Mouse (Mus musculus) embryonic stem cell, embryonic (primary cell): ENCODE measurements at regions not wholly inside any gene's neighbourhood (a gene's known extent, or its start where the extent isn't known, plus 50 kb on each side); places are given as distances from the start of the nearest gene placed in this dataset.

Source experiments
- CTCF ChIA-PET, 4 experiments: fragments of 300-600 bp in 2 of 4; fragments of 350-600 bp in 2 of 4; sonication (Branson Sonifier 250); formaldehyde crosslinking; loops; one replicate each; lab custom pipeline; 2022; ENCODE audit warnings: inconsistent platforms in 2 of 4; lab: Charles Lee
- POLR2A ChIA-PET, 4 experiments: fragments of 300-600 bp in 2 of 4; fragments of 350-600 bp in 2 of 4; sonication (Branson Sonifier 250); formaldehyde crosslinking; loops; one replicate each; lab custom pipeline; 2022; ENCODE audit warnings: antibody characterized with exemption in 4 of 4, inconsistent platforms in 1 of 4; lab: Charles Lee

GRCm38 (mm10) chr7:66504519-66504918 lies 77.2 kb upstream of the Aldh1a3 start:
- POLR2A ChIA-PET, result interaction anchor here in 1 of 4 experiments (1.3 to 3.0 kb wide), 2 partner anchors 8 to 20 kb away, joined by 4 to 15 read pairs; no protein-coding TSS in a partner anchor
- CTCF ChIA-PET, result interaction anchor here in 1 of 4 experiments (0.8 kb wide), 1 partner anchor 984 kb away, joined by 16 read pairs; no protein-coding TSS in a partner anchor

DNA sequence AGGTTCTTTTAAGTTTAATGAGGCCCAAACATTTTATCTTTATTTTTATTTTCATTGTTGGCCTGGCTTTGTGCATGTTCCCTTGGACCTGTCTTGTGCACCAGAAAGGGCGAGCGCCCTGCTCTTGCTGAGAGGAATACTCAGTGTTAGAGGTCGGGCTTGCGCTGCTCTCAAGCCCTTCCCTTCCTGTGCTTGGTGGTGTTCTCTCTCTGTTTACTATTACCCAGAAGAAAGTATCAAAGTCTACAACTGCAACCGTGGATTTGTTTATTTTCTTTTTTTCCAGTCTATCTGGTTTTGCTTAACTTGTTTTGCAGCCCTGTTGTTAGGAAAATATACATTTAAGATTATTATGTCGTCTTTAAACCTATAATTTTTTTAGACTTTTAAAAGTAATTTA lies 74.1 kb upstream of the Aldh1a3 start:
- CTCF ChIA-PET, result no interaction called here
- POLR2A ChIA-PET, result interaction anchor here in 2 of 4 experiments (0.5 to 1.5 kb wide), 4 partner anchors 9 to 1825 kb away, joined by 3 to 7 read pairs (median 3); no protein-coding TSS in a partner anchor

DNA sequence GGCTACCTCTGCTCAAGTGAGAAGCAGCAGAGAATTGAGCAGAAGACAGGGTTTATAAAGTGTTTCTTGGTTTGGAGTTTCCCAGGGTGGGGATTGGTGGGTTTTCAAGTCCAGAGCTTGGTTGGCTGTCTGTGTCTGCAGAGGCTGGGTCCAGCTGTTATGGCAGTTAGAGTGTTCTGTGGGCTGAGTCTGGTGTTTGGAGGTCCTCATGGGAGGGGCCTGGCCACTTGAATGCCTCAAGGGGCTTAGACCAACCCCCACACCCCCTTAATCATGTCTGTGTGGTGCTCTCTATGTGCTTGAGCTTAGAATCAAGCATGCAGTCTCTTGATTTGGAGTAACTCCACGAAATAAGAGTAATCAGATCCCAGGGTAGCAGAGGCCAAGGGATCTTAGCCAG lies 70.2 kb upstream of the Aldh1a3 start:
- ChIA-PET POLR2A (interaction anchor here in 1 of 4 experiments (1.0 to 2.9 kb wide), 5 partner anchors 8 to 49 kb away, joined by 3 to 15 read pairs (median 8); no protein-coding TSS in a partner anchor), CTCF (interaction anchor here in 1 of 4 experiments (0.5 kb wide), 1 partner anchor 315 kb away, joined by 5 read pairs; no protein-coding TSS in a partner anchor)

GRCm38 (mm10) chr7:66493216-66493885 lies 66.0 kb upstream of the Aldh1a3 start:
- POLR2A ChIA-PET, result interaction anchor here in 2 of 4 experiments (1.9 to 3.1 kb wide), 3 partner anchors 12 to 15 kb away, joined by 7 to 15 read pairs (median 7); no protein-coding TSS in a partner anchor
- CTCF ChIA-PET, result interaction anchor here in 1 of 4 experiments (0.6 kb wide), 1 partner anchor 12 kb away, joined by 3 read pairs; no protein-coding TSS in a partner anchor

- ChIA-PET CTCF (interaction anchor here in 2 of 4 experiments (0.6 to 1.1 kb wide), 2 partner anchors 11 to 169 kb away, joined by 3 read pairs; no protein-coding TSS in a partner anchor), POLR2A (interaction anchor here in 3 of 4 experiments (0.6 to 3.1 kb wide), 9 partner anchors 9 to 858 kb away, joined by 3 to 15 read pairs (median 4); no protein-coding TSS in a partner anchor)
Observed at GRCm38 (mm10) chr7:66492748-66493147, 65.4 kb upstream of the Aldh1a3 start.

DNA sequence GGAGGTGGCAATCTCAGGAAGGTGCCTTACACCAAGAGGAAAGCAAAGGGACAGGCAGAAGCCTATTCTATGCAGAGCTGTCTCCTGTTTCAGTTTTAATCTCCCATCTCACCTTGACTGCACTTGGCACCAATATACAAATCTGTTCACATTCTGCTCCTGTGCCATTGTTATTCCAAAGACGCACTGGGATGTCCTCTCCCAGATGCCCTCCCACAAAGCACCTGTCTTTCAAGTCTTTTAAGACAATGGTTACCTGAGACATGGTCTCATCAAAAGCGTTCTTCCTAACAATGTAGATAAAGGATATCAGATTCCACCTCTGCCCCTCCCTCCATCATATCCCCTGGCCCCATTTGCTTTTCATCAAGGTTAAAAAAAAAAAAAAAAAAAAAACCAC lies 64.2 kb upstream of the Aldh1a3 start:
- CTCF ChIA-PET, result interaction anchor here in 2 of 4 experiments (1.0 to 1.1 kb wide), 2 partner anchors 57 to 170 kb away, joined by 3 to 5 read pairs; no protein-coding TSS in a partner anchor
- POLR2A ChIA-PET, result interaction anchor here in 3 of 4 experiments (0.8 to 3.1 kb wide), 18 partner anchors 10 to 1134 kb away, joined by 3 to 15 read pairs (median 3); partner anchors contain the start of genes Asb7 (in 1 of the 3) and Lins1 (in 1 of the 3)

DNA sequence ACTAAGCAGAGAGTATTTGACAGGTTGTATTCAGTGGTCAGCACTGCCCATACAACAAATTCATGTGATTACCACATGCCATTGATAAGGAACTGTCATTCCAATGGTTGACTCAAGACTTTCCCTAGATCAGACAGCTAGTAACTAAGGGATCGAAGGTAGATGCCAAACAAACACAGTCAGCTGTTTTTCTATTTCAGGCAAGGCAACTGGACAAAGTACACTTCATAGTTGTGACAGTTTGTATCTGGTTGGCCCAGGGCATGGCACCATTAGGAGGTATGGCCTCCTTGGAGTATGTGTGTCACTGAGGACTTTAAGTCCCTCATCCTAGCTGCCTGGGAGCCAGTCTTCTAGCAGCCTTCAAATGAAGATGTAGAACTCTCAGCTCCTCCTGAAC lies 62.8 kb upstream of the Aldh1a3 start:
- ChIA-PET CTCF (no interaction called here), POLR2A (interaction anchor here in 1 of 4 experiments (1.9 kb wide), 1 partner anchor 23 kb away, joined by 4 read pairs; no protein-coding TSS in a partner anchor)

DNA sequence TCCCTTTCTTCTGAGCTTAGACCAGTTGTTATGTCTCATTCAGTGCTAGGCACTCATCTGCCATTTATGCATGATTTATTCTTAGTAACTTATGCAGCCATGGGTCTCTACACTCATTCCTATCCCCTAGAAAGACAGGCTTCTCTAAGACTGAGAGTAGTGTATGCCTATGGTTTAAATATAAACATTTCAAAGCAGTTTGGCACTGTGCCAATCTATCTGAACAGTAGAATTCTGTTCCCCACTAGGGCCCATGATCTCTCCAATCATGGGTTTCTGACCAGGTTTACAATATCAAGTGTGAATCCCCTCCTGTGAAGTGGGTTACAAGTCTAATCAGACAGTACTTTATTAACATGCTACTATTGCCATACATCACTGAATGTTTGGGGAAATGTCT lies 60.4 kb upstream of the Aldh1a3 start:
- POLR2A ChIA-PET, result interaction anchor here in 1 of 4 experiments (0.6 to 0.7 kb wide), 2 partner anchors 10 to 12 kb away, joined by 3 read pairs; no protein-coding TSS in a partner anchor
- CTCF ChIA-PET, result no interaction called here

GRCm38 (mm10) chr7:66480446-66480845 lies 53.1 kb upstream of the Aldh1a3 start:
- POLR2A ChIA-PET, result interaction anchor here in 3 of 4 experiments (0.5 to 2.5 kb wide), 8 partner anchors 12 to 1778 kb away, joined by 3 to 15 read pairs (median 4); no protein-coding TSS in a partner anchor
- CTCF ChIA-PET, result interaction anchor here in 3 of 4 experiments (0.6 to 0.7 kb wide), 3 partner anchors 45 to 272 kb away, joined by 3 to 9 read pairs (median 3); no protein-coding TSS in a partner anchor

DNA sequence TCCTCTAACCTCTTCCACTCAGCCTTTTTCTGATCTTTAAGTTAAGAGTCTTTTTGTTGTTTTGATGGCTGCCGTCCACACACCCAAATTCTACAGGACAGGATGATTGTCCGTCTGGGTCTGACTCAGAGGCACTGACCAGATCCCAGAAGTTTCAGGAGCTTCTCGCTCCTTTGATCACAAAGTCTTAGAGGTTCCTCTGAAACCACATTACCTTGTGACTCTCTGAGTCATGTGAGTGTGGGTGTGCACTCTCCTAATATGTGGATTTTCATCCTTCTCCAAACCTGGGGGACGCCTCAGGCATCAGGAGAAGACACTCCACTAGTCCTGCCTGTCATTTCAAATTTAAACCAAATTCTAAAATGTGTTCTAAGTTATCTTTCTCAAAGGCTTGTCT lies 52.0 kb upstream of the Aldh1a3 start:
- CTCF ChIA-PET, result interaction anchor here in 2 of 4 experiments (0.6 to 1.0 kb wide), 2 partner anchors 25 to 36 kb away, joined by 3 to 4 read pairs; no protein-coding TSS in a partner anchor
- POLR2A ChIA-PET, result interaction anchor here in 1 of 4 experiments (0.5 to 2.2 kb wide), 3 partner anchors 17 to 89 kb away, joined by 4 to 10 read pairs (median 5); no protein-coding TSS in a partner anchor

- ChIA-PET CTCF (interaction anchor here in 1 of 4 experiments (1.0 kb wide), 1 partner anchor 23 kb away, joined by 3 read pairs; no protein-coding TSS in a partner anchor), POLR2A (interaction anchor here in 2 of 4 experiments (0.6 to 2.2 kb wide), 8 partner anchors 15 to 1182 kb away, joined by 3 to 10 read pairs (median 4); no protein-coding TSS in a partner anchor)
Observed at GRCm38 (mm10) chr7:66478106-66478505, 50.8 kb upstream of the Aldh1a3 start.

GRCm38 (mm10) chr7:66477475-66477874 lies 50.2 kb upstream of the Aldh1a3 start:
- CTCF ChIA-PET, result no interaction called here

More at GRCm38 (mm10) chr7:66477475-66477874, 50.2 kb upstream of the Aldh1a3 start:
- POLR2A ChIA-PET, result interaction anchor here in 1 of 4 experiments (0.8 to 2.2 kb wide), 5 partner anchors 15 to 615 kb away, joined by 3 to 10 read pairs (median 5); no protein-coding TSS in a partner anchor
